Mouse (Mus musculus) adrenal gland, postnatal 25 days (tissue): ENCODE measurements around the gene Scgb1b15. TPM values are rescaled to one million over a fixed set of nuclear protein-coding genes. Genes with fewer than 3 reads are reported as not detected.
"Not testable (repeated sequence)": the region's sequence is repeated elsewhere in the genome, so short reads cannot be mapped to it uniquely, and the experiment has no call there.

Source experiments
- DNase-seq: peaks from one replicate; pipeline ENCODE4 v3.0.0; 2021; ENCODE audit warnings: mixed read lengths
- long read RNA-seq: library from polyadenylated mRNA; stranded (forward); transcript quantifications from one replicate; pipeline ENCODE4 v2.0.0, GENCODE M21; 2021
- total RNA-seq: library from RNA; stranded (reverse); gene quantifications from 2 replicates; pipeline ENCODE4 v1.2.3, GENCODE M21; 2021

Gene Scgb1b15
- total RNA-seq, result not detected in 2 replicates
- long read RNA-seq, result 0 reads

GRCm38 (mm10) chr7:32836254-32836653 lies at the start of gene Scgb1b15:
Gene Scgb1b15, plus strand, starts transcription at chr7:32836554.
- DNase-seq, result not testable (repeated sequence)

DNA sequence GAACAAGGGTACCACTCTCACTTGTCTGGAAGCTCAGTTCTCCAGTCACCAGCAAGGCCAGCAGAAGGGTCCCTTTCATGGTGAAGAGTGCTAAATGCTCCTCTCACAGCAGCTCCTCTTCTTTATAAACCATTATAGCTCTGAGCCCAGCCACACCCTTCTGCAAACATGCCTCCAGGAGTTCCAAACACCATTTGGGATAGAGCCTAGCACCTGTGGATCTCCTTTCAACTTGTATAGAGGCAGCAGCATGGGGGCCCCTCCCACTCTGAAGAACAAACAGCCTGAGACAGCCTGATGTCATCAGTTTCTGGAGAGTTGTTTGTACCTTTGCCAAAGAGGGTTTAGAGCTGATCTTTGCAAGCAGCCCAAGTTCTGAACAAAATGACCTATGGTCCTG lies 6.8 kb upstream of the Scgb1b15 start, which contains the start of gene Scgb2b15:
Gene Scgb2b15, minus strand, starts transcription at position 101 of the 400 bp plus-strand sequence.
- DNase-seq, result not testable (repeated sequence)

Other genes starting within 250 kb of the Scgb1b15 start
- not detected in 2 replicates for gene Scgb2b15, start 6.9 kb upstream of the Scgb1b15 start, total RNA-seq
- not detected in 2 replicates for gene Scgb2b17, start 220.0 kb downstream of the Scgb1b15 start, total RNA-seq
- not detected in 2 replicates for gene Scgb1b17, start 226.9 kb downstream of the Scgb1b15 start, total RNA-seq